Mouse (Mus musculus) ovary, postnatal 10 days (tissue): ENCODE results near the gene Sgf29.
"Not testable (repeated sequence)": the region's sequence is repeated elsewhere in the genome, so short reads cannot be mapped to it uniquely, and the experiment has no call there.

Experiments used
- DNase-seq: peaks from one replicate; pipeline ENCODE4 v3.0.0; 2022; ENCODE audit warnings: low spot score

Gene Sgf29

DNA sequence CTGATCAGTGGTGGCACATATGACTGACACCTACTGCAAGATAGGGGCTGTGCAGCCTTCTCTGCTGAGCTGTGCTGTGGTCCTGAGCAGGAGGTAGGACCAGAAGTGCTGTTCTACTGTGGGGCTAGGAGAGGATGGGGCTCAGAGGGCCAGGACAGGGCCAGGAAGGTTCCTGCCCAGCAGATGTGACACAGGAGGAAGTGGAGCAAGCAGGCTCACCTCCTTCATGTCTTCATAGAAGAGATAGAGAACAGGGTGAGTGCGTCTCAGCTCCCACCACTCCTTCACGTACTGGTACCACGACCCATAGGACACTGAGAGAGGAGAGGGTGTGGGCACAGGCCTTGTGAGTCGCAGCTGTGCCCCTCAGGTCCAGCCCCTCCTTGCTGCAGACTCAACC lies 39.0 kb downstream of the Sgf29 start:
- not testable (repeated sequence) for DNase-seq

DNA sequence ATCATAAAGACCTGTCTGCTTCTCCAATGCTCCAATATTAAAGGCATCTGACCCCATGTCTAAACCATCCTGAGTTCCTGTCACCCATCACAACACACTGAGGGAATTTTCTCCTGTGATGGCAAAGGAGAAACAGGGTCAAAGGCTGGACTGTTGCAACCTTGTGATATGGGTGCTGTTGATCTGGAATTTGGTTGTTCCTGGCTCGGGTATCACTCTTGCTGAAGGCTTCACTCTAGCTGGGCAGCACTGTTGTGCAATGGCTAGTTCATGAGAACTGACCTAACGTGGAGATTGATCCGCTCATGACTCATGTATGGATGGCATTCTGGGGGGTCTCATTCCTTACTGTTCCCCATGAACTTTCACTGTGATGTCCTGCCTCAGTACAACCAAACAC lies 39.9 kb downstream of the Sgf29 start:
- no peak for DNase-seq

GRCm38 (mm10) chr7:126690737-126691136 lies 41.6 kb downstream of the Sgf29 start:
- DNase-seq: no peak

- DNase-seq: no peak
These were observed 42.6 kb downstream of the Sgf29 start for GRCm38 (mm10) chr7:126691676-126692075.

- DNase-seq: no peak
These were observed 43.3 kb downstream of the Sgf29 start for GRCm38 (mm10) chr7:126692426-126692825.

- DNase-seq: peak; percentile 59
These were observed 44.1 kb downstream of the Sgf29 start for GRCm38 (mm10) chr7:126693256-126693655.

DNA sequence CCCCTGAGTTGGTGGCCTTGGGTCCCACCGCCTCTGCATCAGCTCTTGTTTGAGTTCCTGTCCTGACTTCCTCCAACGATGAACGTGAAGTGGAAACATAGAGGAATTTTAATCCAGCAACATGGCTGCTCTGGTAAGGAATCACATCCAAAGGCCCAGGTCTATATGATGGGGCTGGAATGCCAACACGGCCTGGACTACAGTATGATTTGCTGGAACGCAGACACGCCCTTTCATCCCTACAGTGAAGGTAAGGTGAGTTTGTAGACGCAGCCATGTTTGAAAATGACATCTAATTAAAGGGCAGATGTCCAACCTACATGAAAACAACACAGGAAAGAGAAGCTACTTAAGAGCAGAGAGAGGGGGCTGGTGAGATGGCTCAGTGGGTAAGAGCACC lies 44.7 kb downstream of the Sgf29 start:
- DNase-seq: no peak

DNA sequence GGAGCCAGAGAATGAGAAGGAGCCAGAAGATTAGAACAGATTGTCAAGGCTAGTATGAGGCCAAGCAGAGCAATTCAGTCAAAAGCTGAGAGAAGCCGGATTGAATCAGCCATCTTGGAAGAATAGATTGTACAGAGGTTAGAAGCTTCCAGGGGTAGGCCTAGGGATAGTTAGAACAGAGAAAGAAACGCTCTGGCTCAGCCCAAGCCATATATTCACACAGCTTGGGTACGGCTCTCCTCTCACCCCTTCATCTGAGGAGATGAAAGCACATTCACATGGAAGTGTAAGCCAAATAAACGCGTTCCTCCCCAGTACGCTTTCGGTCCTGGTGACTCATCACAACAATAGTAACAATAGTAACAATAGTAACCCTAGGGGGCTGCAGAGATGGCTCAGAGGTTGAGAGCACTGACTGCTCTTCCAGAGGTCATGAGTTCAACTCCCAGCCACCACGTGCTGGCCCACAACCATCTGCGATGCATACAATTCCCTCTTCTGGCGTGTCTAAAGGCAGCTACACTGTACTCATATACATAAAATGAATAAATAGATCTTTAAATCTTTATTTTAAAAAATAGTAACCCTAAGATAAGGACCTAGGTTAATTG lies 45.4 kb downstream of the Sgf29 start:
- DNase-seq: no peak

GRCm38 (mm10) chr7:126695210-126695611 lies 46.1 kb downstream of the Sgf29 start, which contains the start of gene Bola2:
Gene Bola2, plus strand, starts transcription at chr7:126695401.
- DNase-seq: peak; percentile 50

DNA sequence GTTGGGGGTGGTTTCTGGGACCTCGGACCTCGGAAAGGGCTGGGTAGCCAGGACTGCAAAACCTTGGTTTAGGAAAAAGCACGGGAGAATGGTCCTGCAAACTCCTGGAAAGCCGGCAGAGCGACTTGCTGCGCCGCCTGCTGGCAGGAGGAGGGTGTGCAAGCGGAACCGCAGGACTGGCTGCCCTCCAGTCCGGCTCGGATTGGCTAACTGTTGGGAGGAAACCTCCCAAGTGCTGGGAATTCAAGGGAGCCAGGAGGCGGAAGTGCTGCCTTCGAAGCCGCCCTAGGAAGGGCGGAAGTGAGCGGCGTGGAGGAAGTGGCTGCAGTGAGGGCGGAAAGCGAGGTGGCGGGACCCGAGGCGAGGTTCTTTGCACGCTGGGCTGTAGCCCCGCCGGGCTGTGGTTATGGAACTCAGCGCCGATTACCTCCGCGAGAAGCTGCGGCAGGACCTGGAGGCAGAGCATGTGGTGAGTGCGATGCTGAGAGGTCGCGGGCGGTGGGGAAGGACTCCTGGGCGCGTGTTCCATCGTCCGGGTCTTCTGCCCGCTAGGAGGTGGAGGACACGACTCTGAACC lies 46.6 kb downstream of the Sgf29 start, which contains the start of gene Slx1b:
Slx1b (minus strand) TSS at position 154 of the 577 bp plus-strand sequence.
- DNase-seq: peak; percentile 74

DNA sequence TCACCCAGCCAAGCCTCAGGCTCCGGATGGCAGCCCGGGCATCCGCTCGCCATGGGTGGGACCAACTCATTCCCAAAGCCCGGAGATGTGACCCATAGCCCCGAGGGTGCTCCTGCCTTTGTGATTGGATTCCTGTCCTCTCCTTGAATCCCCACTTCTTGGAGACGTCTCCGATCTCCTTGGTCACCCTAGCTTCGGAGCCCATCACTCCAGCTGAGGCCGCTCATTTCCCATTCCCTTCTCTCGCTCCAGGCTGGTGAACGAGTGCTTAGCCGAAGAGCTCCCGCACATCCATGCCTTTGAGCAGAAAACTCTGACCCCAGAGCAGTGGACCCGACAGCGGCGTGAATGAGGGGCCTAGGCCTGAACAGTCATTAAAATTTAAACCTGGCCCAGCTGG lies 47.2 kb downstream of the Sgf29 start:
- no peak for DNase-seq

DNA sequence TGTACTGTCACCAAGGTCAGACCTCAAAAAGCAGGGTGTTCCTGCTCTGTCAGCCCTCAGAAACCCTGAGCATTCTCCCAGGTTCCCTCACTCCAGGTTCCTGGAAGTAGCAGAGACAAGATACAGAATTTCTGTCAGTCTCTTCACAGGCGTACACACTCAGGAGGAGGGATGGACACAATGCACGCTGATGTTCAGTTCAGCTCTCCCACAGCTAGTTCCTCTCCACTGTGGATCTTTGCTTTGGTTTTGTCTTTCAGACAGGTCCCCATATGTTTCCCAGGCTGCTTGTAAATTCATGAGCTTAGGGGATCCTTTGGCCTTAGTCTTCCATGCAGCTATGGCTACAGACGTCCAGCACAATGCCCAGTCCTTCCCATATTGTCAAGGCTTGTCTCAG lies 47.8 kb downstream of the Sgf29 start:
- DNase-seq: no peak

- no peak for DNase-seq
These were observed 48.7 kb downstream of the Sgf29 start for GRCm38 (mm10) chr7:126697838-126698237.

- no peak for DNase-seq
These were observed 51.2 kb downstream of the Sgf29 start for GRCm38 (mm10) chr7:126700063-126701015.

DNA sequence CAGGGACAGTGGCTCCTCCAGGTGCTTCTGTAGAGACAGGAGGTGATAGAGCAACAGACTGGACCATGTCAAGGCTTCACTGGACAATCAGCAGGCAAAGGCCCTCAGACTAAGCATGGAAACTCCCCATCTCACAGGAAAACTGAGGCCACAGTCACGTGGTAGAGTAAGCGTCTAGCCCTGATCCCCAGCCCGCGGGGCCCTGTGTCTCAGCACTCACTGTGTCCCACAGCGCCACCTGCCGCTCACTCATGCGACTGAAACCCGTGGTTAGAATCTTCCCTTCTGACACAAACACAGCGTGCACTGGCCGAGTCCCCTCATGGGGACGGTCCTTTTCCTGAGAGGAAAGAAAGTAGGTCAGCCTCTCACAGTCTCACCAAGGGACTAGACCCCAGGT lies 52.0 kb downstream of the Sgf29 start:
- peak; percentile 68 for DNase-seq

GRCm38 (mm10) chr7:126701559-126702357 lies 52.6 kb downstream of the Sgf29 start:
- DNase-seq: no peak

- DNase-seq: no peak
These were observed 53.2 kb downstream of the Sgf29 start for GRCm38 (mm10) chr7:126702358-126702757.

DNA sequence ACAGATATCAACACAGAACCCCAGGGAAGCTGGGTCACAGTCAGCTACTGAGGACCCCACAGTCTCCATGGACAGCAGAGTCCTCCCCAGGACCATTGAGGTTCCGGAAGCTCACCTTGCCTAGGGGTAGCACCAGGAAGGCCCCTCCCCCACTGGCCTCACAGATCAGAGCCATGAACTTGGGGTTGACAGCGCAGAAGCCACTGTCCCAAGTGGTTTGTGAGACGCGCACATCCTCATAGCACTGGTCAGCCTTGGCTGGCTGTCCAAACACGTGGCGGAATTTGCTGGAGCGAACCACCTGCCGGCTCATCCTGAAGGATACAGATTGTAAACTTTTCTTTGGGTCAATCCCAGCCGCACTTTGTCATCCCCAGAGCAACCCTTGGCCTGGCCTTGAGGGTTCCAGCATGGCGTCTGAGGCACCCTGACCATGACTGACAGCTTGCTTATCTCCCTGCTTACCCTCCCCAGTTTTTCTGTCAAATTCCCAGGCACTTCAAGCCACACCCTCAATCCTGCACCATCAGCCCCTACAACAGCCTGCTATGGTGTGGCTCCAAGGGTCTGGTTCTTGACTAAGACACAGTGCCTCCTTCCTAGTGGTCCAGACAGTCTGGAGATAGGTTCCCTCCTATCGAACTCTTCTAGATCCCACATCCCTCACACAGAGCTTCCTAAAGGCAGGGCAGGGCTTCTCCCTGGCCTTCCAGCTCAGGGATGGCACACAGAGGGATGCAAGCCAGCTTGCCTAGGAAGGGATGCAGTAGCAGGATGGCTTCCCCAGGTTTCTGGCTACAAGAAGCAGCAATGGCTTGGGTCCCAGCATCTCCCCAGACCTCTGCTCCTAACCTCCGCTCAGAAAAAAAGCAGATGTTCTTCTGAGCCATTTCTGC lies 54.0 kb downstream of the Sgf29 start:
- no peak for DNase-seq

GRCm38 (mm10) chr7:126703757-126704077 lies 54.6 kb downstream of the Sgf29 start:
- DNase-seq: no peak

DNA sequence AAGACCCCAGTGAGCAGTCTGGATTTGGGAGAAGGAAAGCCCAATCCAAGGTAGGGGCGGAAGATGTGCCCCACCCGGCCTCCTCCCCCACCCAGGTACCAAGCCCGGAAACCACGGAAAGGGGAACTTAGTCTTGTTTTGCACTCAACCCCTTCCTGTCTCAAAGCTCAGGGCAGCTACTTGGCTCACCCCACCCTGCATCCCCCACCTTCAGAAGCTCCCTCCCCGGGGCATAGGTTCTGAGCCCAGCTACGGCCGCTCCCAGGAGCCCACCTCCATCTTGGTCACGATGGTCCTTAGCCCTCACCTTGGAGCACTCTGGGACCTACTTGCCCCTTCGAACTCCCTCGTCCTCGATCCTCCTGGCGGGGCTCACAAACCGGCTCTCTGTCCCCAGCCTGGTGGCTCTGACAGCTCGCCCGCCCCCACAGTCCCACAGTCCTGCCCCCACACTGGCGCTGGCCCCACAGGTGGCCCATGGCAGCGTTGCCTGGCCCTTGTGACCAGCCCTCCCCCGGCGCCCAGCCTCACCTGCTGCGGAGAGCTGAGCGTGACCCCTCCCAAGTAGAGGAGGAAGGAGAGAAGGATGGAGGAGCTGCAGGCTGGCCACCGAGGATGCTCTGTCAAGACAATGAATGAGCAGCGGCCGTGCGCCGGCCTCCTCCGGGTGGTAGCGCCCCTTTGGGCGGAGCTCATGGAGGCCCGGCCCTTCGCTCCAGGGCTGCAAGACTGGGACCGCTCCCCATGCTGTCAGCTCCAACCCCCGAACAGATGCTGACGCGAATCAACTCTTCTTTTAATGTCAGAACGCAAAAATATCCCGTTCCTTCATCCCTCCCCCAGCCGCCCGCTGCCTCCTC lies 55.2 kb downstream of the Sgf29 start:
- DNase-seq: no peak
